Mouse (Mus musculus) right cerebral cortex, postnatal 14 days (tissue): ENCODE measurements around the gene Gabre.
A peak's percentile ranks its signal among the peaks of the same experiment; 100 is the strongest.

Source experiments
- DNase-seq: peaks from one replicate; pipeline ENCODE4 v3.0.0; 2022

Gabre gene

GRCm38 (mm10) chrX:72274659-72275371 is at the start of gene Gabre:
Gene Gabre, minus strand, starts transcription at chrX:72274803.
- DNase-seq, result peak; percentile 14

GRCm38 (mm10) chrX:72297812-72298211 is 23.2 kb upstream of the Gabre start:
- no peak for DNase-seq

GRCm38 (mm10) chrX:72275372-72275663 is 715 bp upstream of the Gabre start:
- DNase-seq, result no peak

GRCm38 (mm10) chrX:72273966-72274658 is 491 bp downstream of the Gabre start:
- peak; percentile 4 for DNase-seq

- DNase-seq, result no peak
Measured at GRCm38 (mm10) chrX:72270637-72271036, 4.0 kb downstream of the Gabre start.

- no peak for DNase-seq
Measured at GRCm38 (mm10) chrX:72221717-72222116, 52.9 kb downstream of the Gabre start, which contains the start of gene Magea4. Gene Magea4, plus strand, starts transcription at chrX:72222017.
